Mouse (Mus musculus) hindbrain, embryonic 16.5 days (tissue): ENCODE measurements around the gene Chn2. TPM values are rescaled to one million over a fixed set of nuclear protein-coding genes. Genes with fewer than 3 reads are reported as not detected.

Experiments used
- ATAC-seq: fragments of 200-750 bp; cut with Nextera tagmentation; 2 replicates; pipeline ENCODE4 v1.8.0; 2017; ENCODE audit warnings: moderate TSS enrichment, moderate library complexity
- H3K27ac ChIP-seq: fragments of 300-500 bp; sonication (generic); 2 replicates; pipeline ENCODE4 v1.5.1; 2014; ENCODE audit warnings: low read depth, mild to moderate bottlenecking, control low read depth, low read length, moderate library complexity
- H3K27me3 ChIP-seq: fragments of 300-500 bp; sonication (generic); replicated peaks from 2 replicates; pipeline ENCODE4 v1.6.1; 2014; ENCODE audit warnings: low read length; ENCODE audit not compliant: control insufficient read depth, insufficient read depth
- H3K36me3 ChIP-seq: fragments of 300-500 bp; sonication (generic); 2 replicates; pipeline ENCODE4 v1.6.1; 2014; ENCODE audit warnings: mild to moderate bottlenecking, low read length, moderate library complexity, mixed read lengths; ENCODE audit not compliant: control insufficient read depth, insufficient read depth
- H3K4me1 ChIP-seq: fragments of 300-500 bp; sonication (generic); 2 replicates; pipeline ENCODE4 v1.6.1; 2014; ENCODE audit warnings: low read depth, low read length; ENCODE audit not compliant: control insufficient read depth, insufficient read depth
- H3K4me2 ChIP-seq: fragments of 300-500 bp; sonication (generic); 2 replicates; pipeline ENCODE4 v1.6.1; 2014; ENCODE audit warnings: mild to moderate bottlenecking, low read length, control low read depth, moderate library complexity
- H3K4me3 ChIP-seq: fragments of 300-500 bp; sonication (generic); 2 replicates; pipeline ENCODE4 v1.5.1; 2014; ENCODE audit warnings: mild to moderate bottlenecking, low read length, control low read depth, moderate library complexity
- H3K9ac ChIP-seq: fragments of 300-500 bp; sonication (generic); 2 replicates; pipeline ENCODE4 v1.6.1; 2014; ENCODE audit warnings: low read depth, mild to moderate bottlenecking, control low read depth, low read length, moderate library complexity
- H3K9me3 ChIP-seq: fragments of 300-500 bp; sonication (generic); 2 replicates; pipeline ENCODE4 v1.6.1; 2014; ENCODE audit warnings: mild to moderate bottlenecking, low read length, moderate library complexity; ENCODE audit not compliant: control insufficient read depth
- whole genome bisulfite sequencing: fragments of 180-500 bp; shearing (Covaris S2); extraction: QIAGEN DNeasy Blood & Tissue Kit; methylation state at CpG from one replicate; pipeline ENCODE4 v1.1.7; 2014; 5-methylcytosine and 5-hydroxymethylcytosine counted together
- polyA plus RNA-seq: library from polyadenylated mRNA; unstranded; fragments of >200 nt; fragmentation: Nextera tagmentation; extraction: Ambion mirVana; gene quantifications from 2 replicates; pipeline ENCODE4 v1.2.1, GENCODE M21; 2015

Gene Chn2
- polyA plus RNA-seq, 1 experiment from 2014 or later: 24.4 TPM

DNA sequence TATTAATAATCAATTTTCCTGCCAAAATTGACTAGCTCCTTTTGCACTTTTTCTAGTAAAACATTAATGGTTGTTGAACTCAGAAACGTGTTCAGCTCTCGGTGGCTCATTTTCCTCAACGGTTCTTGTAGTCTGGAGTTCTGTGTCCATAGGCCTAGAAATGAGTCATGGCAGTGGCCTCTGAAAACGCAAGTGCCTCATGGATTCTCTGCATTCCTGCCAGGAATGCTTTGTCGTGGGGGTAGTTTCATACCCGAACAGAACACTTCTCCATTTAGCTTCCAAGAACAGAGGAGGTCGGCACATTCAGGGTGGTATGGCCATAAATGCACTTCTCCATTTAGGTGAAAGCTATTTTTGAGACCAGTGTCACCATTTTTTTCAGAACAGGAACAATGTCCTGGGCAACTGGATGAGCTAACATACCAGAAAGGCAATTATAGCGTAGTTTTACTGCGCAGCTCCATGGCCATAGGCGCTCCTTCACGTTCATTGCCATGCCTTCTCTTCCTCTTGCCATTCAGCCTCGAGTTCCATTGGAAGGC, 244.9 kb downstream of the Chn2 start:
- no peaks in the 10 kb centered on the region for H3K4me1 ChIP-seq
- H3K4me3 ChIP-seq: no peak overlapping the region
- no peaks in the 10 kb centered on the region for H3K9me3 ChIP-seq
- 87% methylated on average over 12 of the region's 12 CpGs for WGBS
- no peaks in the 10 kb centered on the region for H3K36me3 ChIP-seq
- no peak overlapping the region for H3K4me2 ChIP-seq
- no peak for ATAC-seq
- H3K9ac ChIP-seq: no peak overlapping the region
- no peaks in the 10 kb centered on the region for H3K27me3 ChIP-seq
- no peak overlapping the region for H3K27ac ChIP-seq

DNA sequence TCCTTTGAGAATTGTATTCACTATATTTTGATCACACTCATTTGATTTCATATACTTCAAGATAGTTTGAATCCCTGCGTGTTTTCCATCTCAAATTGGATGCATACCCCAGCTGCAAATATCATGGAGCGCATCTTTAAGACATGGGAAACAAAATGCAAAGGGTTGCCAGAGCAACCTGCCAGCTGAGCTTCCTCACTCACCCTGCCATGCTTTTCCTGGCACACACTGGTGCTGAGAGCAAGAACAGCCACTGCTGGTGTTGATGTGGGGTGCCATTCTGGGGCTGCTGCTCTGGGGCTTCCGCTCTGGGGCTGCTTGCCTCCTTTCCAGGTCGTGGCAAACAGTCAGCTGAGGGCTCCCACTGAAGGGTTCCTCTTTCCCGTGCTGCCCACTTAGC, 247.5 kb downstream of the Chn2 start:
- no peak for ATAC-seq
- Histone ChIP-seq H3K9ac (no peak overlapping the region), H3K27me3 (no peaks in the 10 kb centered on the region), H3K4me3 (no peak overlapping the region), H3K9me3 (no peaks in the 10 kb centered on the region), H3K27ac (no peak overlapping the region), H3K4me2 (no peak overlapping the region), H3K36me3 (no peaks in the 10 kb centered on the region), H3K4me1 (no peaks in the 10 kb centered on the region)
- 80% methylated on average over 5 of the region's 5 CpGs for WGBS

DNA sequence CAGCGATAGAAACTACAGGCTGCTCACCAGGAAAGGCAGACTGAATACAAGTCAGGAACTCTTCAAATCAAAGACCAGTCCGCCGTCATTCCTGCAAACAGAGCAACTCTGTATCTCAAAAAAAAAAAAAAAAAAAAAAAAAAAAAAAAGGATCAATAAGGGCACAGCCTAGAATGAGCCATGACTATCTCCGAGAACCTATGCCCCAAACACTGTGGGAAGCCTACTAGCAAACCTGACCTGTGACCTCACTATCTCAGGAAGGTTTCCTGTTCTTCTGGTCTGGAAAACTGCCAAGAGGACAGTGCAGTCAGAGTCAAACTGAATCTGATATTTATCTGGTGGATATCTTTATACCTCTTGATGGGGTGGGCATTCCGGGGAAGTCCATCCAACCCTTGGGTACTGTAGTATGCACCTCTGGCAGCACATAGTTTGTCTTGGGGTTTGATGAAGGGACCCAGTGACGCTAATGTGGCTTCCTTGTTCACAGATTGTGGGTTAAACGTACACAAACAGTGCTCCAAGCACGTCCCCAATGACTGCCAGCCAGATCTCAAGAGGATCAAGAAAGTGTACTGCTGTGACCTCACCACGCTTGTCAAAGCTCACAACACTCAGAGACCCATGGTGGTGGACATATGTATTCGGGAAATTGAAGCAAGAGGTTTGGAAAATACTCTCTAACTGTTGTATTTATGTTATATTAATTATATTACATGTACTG, 250.6 kb downstream of the Chn2 start:
- Histone ChIP-seq H3K4me1 (no peaks in the 10 kb centered on the region), H3K9ac (no peak overlapping the region), H3K4me2 (no peak overlapping the region), H3K4me3 (no peak overlapping the region), H3K36me3 (no peaks in the 10 kb centered on the region; the same call in 1 of the 2 replicates), H3K9me3 (no peaks in the 10 kb centered on the region), H3K27me3 (no peaks in the 10 kb centered on the region), H3K27ac (no peak overlapping the region)
- WGBS: 79% methylated on average over 10 of the region's 10 CpGs
- no peak for ATAC-seq

DNA sequence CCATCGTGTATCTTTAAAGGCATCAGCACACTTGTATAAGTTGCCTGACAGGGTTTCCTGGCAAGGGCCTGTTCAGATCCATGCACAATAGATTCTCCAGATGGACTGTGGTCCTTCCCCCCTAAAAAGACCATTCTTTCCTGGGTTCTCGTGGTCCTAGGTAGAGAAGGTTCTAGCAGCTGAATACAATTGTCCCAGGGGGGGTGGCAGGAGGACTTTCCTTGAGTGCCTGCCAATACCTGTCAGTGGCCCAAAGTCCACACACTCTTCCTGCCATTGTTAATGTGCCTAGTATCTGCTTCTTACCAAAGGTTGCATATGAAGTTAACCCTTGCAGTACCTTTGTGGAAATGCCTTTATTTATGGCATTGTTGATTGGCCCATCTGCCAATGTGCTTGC, 257.9 kb downstream of the Chn2 start:
- no peak for ATAC-seq
- WGBS: 78% methylated on average over 2 of the region's 2 CpGs
- H3K9me3 ChIP-seq: no peaks in the 10 kb centered on the region
- H3K27ac ChIP-seq: no peak overlapping the region
- no peaks in the 10 kb centered on the region for H3K4me1 ChIP-seq
- no peaks in the 10 kb centered on the region; the same call in 1 of the 2 replicates for H3K36me3 ChIP-seq
- H3K4me3 ChIP-seq: no peak overlapping the region
- H3K4me2 ChIP-seq: no peak overlapping the region
- H3K27me3 ChIP-seq: no peaks in the 10 kb centered on the region
- no peak overlapping the region for H3K9ac ChIP-seq

DNA sequence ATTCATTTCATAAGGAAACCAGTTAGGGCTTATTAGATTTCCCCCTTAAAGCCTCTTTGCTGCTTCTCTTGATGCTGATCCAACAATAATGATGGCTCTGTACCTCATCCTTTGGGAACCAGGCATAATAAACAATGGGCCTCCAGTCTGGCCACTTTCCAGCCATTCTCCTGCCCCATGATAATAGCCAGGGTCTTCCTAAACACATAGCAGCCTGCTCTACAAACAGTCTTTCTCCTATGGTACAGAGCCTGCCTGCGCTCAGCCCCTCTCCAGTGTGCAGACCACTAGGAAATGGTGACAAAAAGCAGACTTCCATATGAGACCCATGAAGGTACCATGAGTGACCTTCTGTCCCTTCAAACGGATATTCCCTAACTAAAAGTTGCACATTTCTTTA, 260.1 kb downstream of the Chn2 start:
- ATAC-seq: no peak
- H3K27ac ChIP-seq: no peak overlapping the region
- H3K9me3 ChIP-seq: no peaks in the 10 kb centered on the region

DNA sequence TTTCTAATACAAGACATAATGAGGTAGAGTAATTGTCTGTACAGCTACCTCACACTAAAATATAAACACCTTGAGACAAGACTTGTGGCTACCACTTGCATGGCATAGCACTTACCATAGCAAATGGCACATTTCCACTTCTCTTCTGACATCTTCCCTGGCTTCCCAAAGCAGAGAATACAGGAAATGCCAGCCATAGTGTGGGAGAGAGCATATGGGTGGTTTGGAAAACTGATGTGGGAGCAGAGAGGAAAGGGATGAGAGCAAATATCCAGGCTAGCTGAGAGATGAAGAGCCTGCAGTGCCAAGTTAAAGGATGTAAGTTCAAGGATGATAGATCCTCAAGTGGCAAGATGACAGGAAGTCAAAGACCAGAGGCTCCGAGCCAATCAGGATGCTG, 266.4 kb downstream of the Chn2 start:
- H3K9ac ChIP-seq: no peak overlapping the region
- no peak overlapping the region for H3K27ac ChIP-seq
- no peaks in the 10 kb centered on the region for H3K9me3 ChIP-seq
- no peak for ATAC-seq
- no peaks in the 10 kb centered on the region for H3K36me3 ChIP-seq
- H3K4me3 ChIP-seq: no peak overlapping the region
- 100% methylated on average over 1 of the region's 1 CpGs for whole genome bisulfite sequencing
- no peak overlapping the region for H3K4me2 ChIP-seq
- H3K27me3 ChIP-seq: no peaks in the 10 kb centered on the region
- H3K4me1 ChIP-seq: no peaks in the 10 kb centered on the region

More for the DNA sequence above, 260.1 kb downstream of the Chn2 start:
- Histone ChIP-seq H3K4me3 (no peak overlapping the region), H3K9ac (no peak overlapping the region), H3K27me3 (no peaks in the 10 kb centered on the region), H3K4me2 (no peak overlapping the region), H3K4me1 (no peaks in the 10 kb centered on the region), H3K36me3 (no peaks in the 10 kb centered on the region)
- WGBS: 77% methylated on average over 2 of the region's 2 CpGs

DNA sequence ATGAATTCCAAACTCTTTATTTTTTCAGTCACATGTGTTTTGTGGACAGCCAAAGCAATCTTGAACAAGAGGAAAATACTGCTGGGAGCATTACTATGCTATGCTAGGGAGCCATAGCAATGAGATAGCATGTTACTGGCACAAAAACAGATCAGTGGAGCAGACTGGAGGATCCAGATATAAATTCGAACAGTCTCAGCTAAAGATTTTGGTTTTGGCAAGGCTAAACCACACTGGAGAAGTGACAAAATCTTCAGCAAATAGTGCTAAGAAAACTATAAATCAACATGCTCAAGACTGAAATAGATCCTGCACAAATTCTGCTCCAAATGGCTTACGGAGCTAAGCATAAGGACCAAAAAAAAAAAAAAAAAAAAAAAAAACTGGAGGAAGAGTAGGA, 273.7 kb downstream of the Chn2 start:
- Histone ChIP-seq H3K4me3 (no peak overlapping the region), H3K27ac (no peak overlapping the region), H3K9me3 (no peaks in the 10 kb centered on the region), H3K36me3 (no peaks in the 10 kb centered on the region), H3K9ac (no peak overlapping the region), H3K4me2 (no peak overlapping the region), H3K4me1 (no peaks in the 10 kb centered on the region), H3K27me3 (no peaks in the 10 kb centered on the region)
- no peak for ATAC-seq
- WGBS: 92% methylated on average over 2 of the region's 2 CpGs

DNA sequence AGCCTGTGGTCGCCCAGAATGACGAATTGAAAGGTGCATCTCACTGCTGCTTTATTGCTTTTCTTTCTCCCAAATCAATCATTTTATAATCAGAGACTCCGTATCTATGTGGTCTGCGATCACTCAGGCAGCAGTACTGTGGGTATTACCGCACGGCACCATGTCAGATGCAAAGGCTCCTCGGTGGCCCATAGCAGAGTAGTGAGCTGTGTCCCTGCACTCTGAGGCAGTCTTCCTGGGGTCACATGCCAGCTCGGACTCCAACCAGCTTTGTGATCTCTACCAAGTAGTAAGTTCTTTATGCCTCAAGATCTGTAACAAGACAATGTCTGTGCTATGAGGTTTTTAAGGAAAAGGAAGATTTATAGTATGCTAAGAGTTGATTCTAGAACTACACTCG, 279.3 kb downstream of the Chn2 start:
- Histone ChIP-seq H3K4me3 (no peak overlapping the region), H3K27me3 (no peaks in the 10 kb centered on the region), H3K4me1 (no peaks in the 10 kb centered on the region), H3K9ac (no peak overlapping the region), H3K27ac (no peak overlapping the region), H3K4me2 (no peak overlapping the region), H3K36me3 (no peaks in the 10 kb centered on the region), H3K9me3 (no peaks in the 10 kb centered on the region)
- no peak for ATAC-seq
- WGBS: 84% methylated on average over 9 of the region's 9 CpGs

DNA sequence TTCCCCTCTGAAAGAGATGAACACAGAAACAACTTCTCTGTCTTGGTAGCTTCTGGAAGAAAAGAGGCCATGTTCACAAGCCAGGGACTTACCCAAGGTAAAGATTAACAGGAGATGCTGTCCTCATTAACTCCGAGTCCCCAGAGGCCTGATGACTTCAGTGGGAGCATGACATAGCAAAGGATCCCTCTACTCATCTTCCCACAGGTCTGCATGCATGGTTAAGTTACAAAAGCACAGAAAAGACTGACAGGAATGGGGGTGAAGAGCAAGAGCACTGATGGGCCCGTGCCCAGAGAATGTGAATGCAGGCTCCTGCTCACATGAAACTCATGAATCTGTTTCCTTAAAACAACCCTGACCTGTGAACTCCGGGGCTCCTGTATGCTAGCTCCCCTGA, 279.8 kb downstream of the Chn2 start:
- Histone ChIP-seq H3K36me3 (no peaks in the 10 kb centered on the region), H3K9ac (no peak overlapping the region), H3K9me3 (no peaks in the 10 kb centered on the region), H3K27me3 (peaks cover 3% of the 10 kb centered on the region; the same call in 1 of the 2 replicates), H3K4me3 (no peak overlapping the region), H3K4me1 (no peaks in the 10 kb centered on the region), H3K4me2 (no peak overlapping the region), H3K27ac (no peak overlapping the region)
- no peak for ATAC-seq
- 79% methylated on average over 3 of the region's 3 CpGs for WGBS
